Mouse (Mus musculus) heart, embryonic 14.5 days (tissue): ENCODE data around the gene Cdh3. TPM values are rescaled to one million over a fixed set of nuclear protein-coding genes. Genes with fewer than 3 reads are reported as not detected.

Experiments
- ATAC-seq: fragments of 200-750 bp; cut with Nextera tagmentation; 2 replicates; pipeline ENCODE4 v1.8.0; 2017; ENCODE audit warnings: low read depth, moderate TSS enrichment; ENCODE audit not compliant: insufficient number of reproducible peaks, insufficient read depth, low FRiP score
- H3K27ac ChIP-seq, 2 experiments: fragments of 200-500 bp in 1 of 2; fragments of 300-500 bp in 1 of 2; sonication (generic) in 1 of 2; replicated peaks in 1 of 2; 2 replicates each; pipeline ENCODE4 v1.5.1; 2012 to 2014; ENCODE audit warnings: low read depth in 2 of 2, low read length in 2 of 2, control low read depth in 1 of 2, mild to moderate bottlenecking in 1 of 2, mixed read lengths in 1 of 2; ENCODE audit not compliant: control insufficient read depth in 1 of 2, insufficient read depth in 1 of 2
- H3K27me3 ChIP-seq: fragments of 300-500 bp; sonication (generic); 2 replicates; pipeline ENCODE4 v1.6.1; 2014; ENCODE audit warnings: mild to moderate bottlenecking, low read length, control low read depth; ENCODE audit not compliant: control insufficient read depth, insufficient read depth
- H3K36me3 ChIP-seq: fragments of 300-500 bp; sonication (generic); 2 replicates; pipeline ENCODE4 v1.6.1; 2014; ENCODE audit warnings: mild to moderate bottlenecking, control low read depth, low read length, mixed read lengths; ENCODE audit not compliant: control insufficient read depth, insufficient read depth
- H3K4me1 ChIP-seq, 2 experiments: fragments of 200-500 bp in 1 of 2; fragments of 300-500 bp in 1 of 2; sonication (generic) in 1 of 2; 2 replicates each; pipeline ENCODE4 v1.6.1; 2012 to 2014; ENCODE audit warnings: low read length in 2 of 2, control low read depth in 1 of 2, mixed read lengths in 1 of 2; ENCODE audit not compliant: control insufficient read depth in 2 of 2, insufficient read depth in 2 of 2
- H3K4me2 ChIP-seq: fragments of 300-500 bp; sonication (generic); 2 replicates; pipeline ENCODE4 v1.6.1; 2014; ENCODE audit warnings: mild to moderate bottlenecking, low read length
- H3K4me3 ChIP-seq, 2 experiments: fragments of 200-500 bp in 1 of 2; fragments of 300-500 bp in 1 of 2; sonication (generic) in 1 of 2; 2 replicates each; pipeline ENCODE4 v1.5.1; 2012 to 2014; ENCODE audit warnings: low read length in 2 of 2, mild to moderate bottlenecking in 2 of 2, control low read depth in 1 of 2, low read depth in 1 of 2, moderate library complexity in 1 of 2; ENCODE audit not compliant: control insufficient read depth in 1 of 2, insufficient read depth in 1 of 2
- H3K9ac ChIP-seq: fragments of 300-500 bp; sonication (generic); 2 replicates; pipeline ENCODE4 v1.6.1; 2014; ENCODE audit warnings: mild to moderate bottlenecking, low read length
- H3K9me3 ChIP-seq: fragments of 300-500 bp; sonication (generic); 2 replicates; pipeline ENCODE4 v1.6.1; 2016; ENCODE audit warnings: low read length, control low read depth; ENCODE audit not compliant: control insufficient read depth
- WGBS: fragments of 180-500 bp; shearing (Covaris S2); extraction: QIAGEN DNeasy Blood & Tissue Kit; methylation state at CpG from one replicate; pipeline ENCODE4 v1.1.7; 2014; 5-methylcytosine and 5-hydroxymethylcytosine counted together
- polyA plus RNA-seq: library from polyadenylated mRNA; unstranded; fragments of >200 nt; fragmentation: Nextera tagmentation; extraction: Ambion mirVana; gene quantifications from 2 replicates; pipeline ENCODE4 v1.2.1, GENCODE M21; 2014

Gene Cdh3
- polyA plus RNA-seq, 1 experiment from 2014 or later: 15.0 TPM

DNA sequence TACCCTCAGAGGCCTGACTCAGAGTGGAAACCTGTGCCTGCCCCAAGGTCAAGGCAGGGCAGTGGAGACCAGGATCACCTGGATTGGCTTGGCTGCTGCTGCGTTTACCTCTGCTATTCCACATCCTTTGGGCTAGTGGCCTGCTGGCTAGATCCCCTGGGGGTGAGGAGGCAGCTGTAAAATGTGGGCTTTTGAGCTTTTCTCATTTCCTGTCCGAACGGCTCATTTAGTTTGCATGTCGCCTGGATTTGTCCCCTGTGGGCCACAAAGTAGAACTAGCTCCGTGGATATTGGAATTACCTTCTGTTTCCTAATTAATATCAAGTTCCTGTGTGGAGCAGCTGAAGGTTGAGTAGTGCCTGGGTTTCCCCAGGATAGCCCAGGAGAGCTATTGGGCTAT is 28.5 kb downstream of the Cdh3 start:
- H3K27me3 ChIP-seq: no peaks in the 10 kb centered on the region
- H3K36me3 ChIP-seq: peaks cover 85% of the 10 kb centered on the region
- H3K9me3 ChIP-seq: no peaks in the 10 kb centered on the region
- ATAC-seq: no peak
- WGBS: 69% methylated on average over 5 of the region's 5 CpGs
- H3K27ac ChIP-seq: no peak overlapping the region
- H3K4me2 ChIP-seq: no peak overlapping the region
- no peak overlapping the region for H3K9ac ChIP-seq
- peaks cover 2 to 3% of the 10 kb centered on the region in 2 experiments; a peak in 2 of 4 replicates for H3K4me1 ChIP-seq
- H3K4me3 ChIP-seq: no peak overlapping the region

DNA sequence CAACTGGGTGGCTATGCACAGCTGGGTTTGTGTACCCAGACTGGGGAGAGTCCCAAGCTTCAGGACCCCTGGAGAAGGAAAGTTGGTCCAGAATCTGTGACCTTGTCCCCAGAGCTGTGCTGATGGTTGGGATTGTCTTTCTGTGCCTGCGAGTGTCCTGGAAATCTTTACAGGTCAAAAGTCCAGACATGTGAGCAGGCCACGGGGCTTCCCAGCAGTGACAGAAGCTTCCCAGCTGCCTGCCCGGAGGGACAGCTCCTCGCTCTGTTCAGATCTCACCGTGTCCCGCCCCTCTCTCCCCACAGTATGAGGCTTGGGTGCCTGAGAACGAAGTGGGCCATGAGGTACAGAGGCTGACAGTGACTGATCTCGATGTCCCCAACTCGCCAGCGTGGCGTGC is 30.3 kb downstream of the Cdh3 start:
- H3K27me3 ChIP-seq: no peaks in the 10 kb centered on the region
- peaks cover 96% of the 10 kb centered on the region for H3K36me3 ChIP-seq
- no peaks in the 10 kb centered on the region for H3K4me1 ChIP-seq
- H3K27ac ChIP-seq: no peak overlapping the region
- no peaks in the 10 kb centered on the region for H3K9me3 ChIP-seq
- WGBS: 72% methylated on average over 11 of the region's 11 CpGs
- no peak overlapping the region for H3K9ac ChIP-seq
- no peak overlapping the region for H3K4me2 ChIP-seq
- no peak for ATAC-seq
- H3K4me3 ChIP-seq: no peak overlapping the region

DNA sequence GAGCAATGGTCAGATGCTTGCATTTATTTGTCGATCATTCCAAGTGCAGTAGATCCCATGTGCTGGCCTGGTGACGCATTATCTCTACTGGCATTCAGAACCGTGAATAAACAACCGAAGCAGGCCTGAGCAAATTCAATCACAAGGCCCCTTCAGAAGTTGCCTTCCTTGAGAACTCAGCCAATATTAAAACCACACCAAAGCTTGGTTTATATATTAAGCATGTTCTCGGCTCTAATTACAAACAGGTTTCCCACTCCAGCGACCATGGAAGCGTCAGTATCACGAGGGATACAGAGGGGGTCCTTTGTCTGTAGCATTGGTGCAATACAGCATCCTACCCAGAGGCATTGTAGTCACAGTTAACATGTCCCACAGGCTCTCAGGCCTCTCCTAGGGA is 32.4 kb downstream of the Cdh3 start:
- WGBS: 85% methylated on average over 8 of the region's 8 CpGs
- Histone ChIP-seq H3K4me1 (no peaks in the 10 kb centered on the region), H3K4me2 (no peak overlapping the region), H3K27ac (no peak overlapping the region), H3K9ac (no peak overlapping the region), H3K36me3 (peaks cover 98% of the 10 kb centered on the region), H3K27me3 (no peaks in the 10 kb centered on the region), H3K9me3 (no peaks in the 10 kb centered on the region), H3K4me3 (no peak overlapping the region)
- no peak for ATAC-seq

DNA sequence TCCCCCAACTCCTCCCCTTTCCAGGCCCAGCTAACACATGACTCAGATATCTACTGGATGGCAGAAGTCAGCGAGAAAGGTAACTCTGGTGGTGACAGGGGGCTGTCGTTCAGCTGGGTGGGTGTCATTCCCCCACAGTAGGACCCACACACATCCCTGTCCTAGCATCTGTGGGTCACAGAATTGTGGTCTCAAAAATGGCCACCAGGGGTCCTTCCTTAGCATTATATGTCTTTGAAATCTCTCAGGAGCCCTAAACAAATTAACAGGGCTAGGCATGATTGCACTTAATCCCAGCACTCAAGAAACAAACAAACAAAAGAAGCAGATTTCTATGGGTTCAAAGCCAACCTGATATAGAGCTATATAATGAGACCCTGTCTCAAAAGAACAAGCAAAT is 34.5 kb downstream of the Cdh3 start:
- Histone ChIP-seq H3K4me3 (no peak overlapping the region), H3K4me2 (no peak overlapping the region), H3K27ac (no peak overlapping the region), H3K9ac (no peak overlapping the region), H3K27me3 (no peaks in the 10 kb centered on the region), H3K36me3 (peaks cover 95% of the 10 kb centered on the region), H3K4me1 (no peaks in the 10 kb centered on the region), H3K9me3 (no peaks in the 10 kb centered on the region)
- ATAC-seq: no peak
- 58% methylated on average over 2 of the region's 2 CpGs for WGBS

DNA sequence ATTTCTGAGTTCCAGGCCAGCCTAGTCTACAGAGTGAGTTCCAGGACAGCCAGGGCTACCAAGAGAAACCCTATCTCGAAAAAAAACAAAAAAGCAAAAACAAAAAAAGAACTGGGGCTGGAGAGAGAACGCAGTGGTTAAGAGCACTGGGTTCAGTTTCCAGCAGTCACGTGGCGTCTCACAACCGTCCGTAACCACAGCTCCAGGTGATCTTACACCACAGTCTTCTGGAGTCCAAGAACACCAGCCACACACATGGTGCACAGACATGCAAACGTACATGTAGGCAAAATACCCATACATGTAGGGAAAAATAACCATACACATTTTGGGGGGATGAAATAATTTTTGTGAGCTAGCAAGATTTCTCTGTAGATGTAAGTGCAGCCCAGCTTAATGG is 36.1 kb downstream of the Cdh3 start:
- H3K4me1 ChIP-seq: no peaks in the 10 kb centered on the region
- H3K9ac ChIP-seq: no peak overlapping the region
- no peaks in the 10 kb centered on the region for H3K9me3 ChIP-seq
- no peak overlapping the region for H3K27ac ChIP-seq
- no peak overlapping the region for H3K4me2 ChIP-seq
- H3K27me3 ChIP-seq: no peaks in the 10 kb centered on the region
- peaks cover 93% of the 10 kb centered on the region for H3K36me3 ChIP-seq
- WGBS: 86% methylated on average over 7 of the region's 7 CpGs
- no peak for ATAC-seq
- no peak overlapping the region for H3K4me3 ChIP-seq

DNA sequence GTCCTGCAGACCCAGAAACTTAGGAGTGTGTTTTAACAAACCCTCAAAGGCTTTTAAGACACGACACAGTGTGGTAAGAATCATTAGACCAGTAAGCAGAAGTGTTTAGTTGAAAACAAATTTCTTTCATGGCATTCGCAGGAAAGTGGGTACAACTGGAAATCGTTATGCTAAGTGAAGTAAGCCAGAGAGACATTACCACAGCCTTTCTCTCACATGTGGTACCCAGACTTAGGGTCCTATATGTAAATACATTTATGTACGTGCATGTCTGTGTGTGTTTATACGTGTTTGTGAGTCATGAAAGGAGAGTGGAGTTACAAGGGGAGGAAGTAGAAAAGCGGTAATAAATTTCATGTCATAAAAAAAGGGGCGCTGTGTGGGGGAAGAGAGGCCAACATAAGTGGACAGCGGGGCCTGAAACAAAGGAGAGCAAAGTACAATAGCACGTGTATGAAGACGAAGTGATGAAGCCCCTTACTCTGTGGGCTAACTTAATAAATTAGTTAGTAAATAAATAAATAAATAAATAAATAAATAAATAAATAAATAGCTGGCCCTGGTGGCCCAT is 37.8 kb downstream of the Cdh3 start:
- H3K27ac ChIP-seq: no peak overlapping the region
- H3K4me3 ChIP-seq: no peak overlapping the region
- no peaks in the 10 kb centered on the region for H3K4me1 ChIP-seq
- H3K9ac ChIP-seq: no peak overlapping the region
- ATAC-seq: no peak
- no peak overlapping the region for H3K4me2 ChIP-seq
- 89% methylated on average over 10 of the region's 10 CpGs for WGBS
- no peaks in the 10 kb centered on the region for H3K27me3 ChIP-seq
- H3K36me3 ChIP-seq: peaks cover 95% of the 10 kb centered on the region
- H3K9me3 ChIP-seq: no peaks in the 10 kb centered on the region

DNA sequence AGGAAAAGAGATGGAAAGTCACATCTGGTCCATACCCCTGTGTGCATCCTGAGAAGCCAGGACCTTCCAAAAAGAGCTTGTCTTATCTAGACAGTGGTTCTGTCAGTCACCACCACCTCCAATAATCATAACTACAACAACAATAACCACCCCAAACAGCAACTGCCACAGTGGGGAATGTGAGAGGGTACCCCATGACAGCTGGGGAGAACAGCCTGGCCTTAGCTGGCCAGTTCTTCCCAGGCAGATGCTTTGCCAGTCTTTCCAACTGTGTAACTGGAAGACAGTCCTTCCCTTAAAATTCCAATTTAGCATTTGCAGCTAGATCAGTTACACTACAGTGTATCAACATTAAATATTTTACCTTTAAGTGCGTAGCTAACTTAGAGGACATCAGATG is 40.2 kb downstream of the Cdh3 start:
- Histone ChIP-seq H3K27me3 (no peaks in the 10 kb centered on the region), H3K36me3 (peaks cover 91% of the 10 kb centered on the region), H3K9ac (no peak overlapping the region), H3K4me2 (no peak overlapping the region), H3K4me3 (no peak overlapping the region), H3K4me1 (no peaks in the 10 kb centered on the region), H3K27ac (no peak overlapping the region), H3K9me3 (no peaks in the 10 kb centered on the region)
- WGBS: 86% methylated on average over 1 of the region's 1 CpGs
- ATAC-seq: no peak

DNA sequence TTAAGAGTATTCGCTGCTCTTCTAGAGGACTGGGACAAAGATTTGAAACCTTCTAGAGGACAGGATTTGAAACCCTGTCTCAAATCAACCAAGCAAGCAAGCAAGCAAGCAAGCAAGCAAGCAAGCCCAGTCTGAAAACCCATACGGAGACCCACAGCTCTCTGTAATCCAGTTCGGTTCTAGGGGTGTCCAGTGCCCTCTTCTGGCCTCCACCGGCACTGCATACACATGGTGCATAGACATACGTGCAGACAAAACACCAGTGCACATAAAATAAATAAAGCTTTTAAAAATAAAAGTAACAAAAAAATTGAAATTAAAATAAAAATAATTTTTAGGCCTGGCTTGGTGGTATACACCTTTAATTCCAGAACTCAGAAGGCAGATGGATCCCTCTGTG is 43.3 kb downstream of the Cdh3 start:
- Histone ChIP-seq H3K9ac (no peak overlapping the region), H3K36me3 (peaks cover 86% of the 10 kb centered on the region), H3K27me3 (no peaks in the 10 kb centered on the region), H3K4me1 (no peaks in the 10 kb centered on the region), H3K4me2 (no peak overlapping the region), H3K4me3 (no peak overlapping the region), H3K27ac (no peak overlapping the region), H3K9me3 (peaks cover 5% of the 10 kb centered on the region; the same call in 1 of the 2 replicates)
- ATAC-seq: no peak
- WGBS: 95% methylated on average over 5 of the region's 5 CpGs
